Mouse (Mus musculus) layer of hippocampus, adult 9-10 months (tissue): ENCODE data around the gene Nat8f2.
"Not testable (repeated sequence)": the region's sequence is repeated elsewhere in the genome, so short reads cannot be mapped to it uniquely, and the experiment has no call there.

Experiments
- DNase-seq: peaks from one replicate; pipeline ENCODE4 v3.0.0; 2022; ENCODE audit warnings: low spot score

Nat8f2 gene

GRCm38 (mm10) chr6:85869006-85869405 is at the start of gene Nat8f2:
Gene Nat8f2, minus strand, starts transcription at chr6:85869158.
- not testable (repeated sequence) for DNase-seq

DNA sequence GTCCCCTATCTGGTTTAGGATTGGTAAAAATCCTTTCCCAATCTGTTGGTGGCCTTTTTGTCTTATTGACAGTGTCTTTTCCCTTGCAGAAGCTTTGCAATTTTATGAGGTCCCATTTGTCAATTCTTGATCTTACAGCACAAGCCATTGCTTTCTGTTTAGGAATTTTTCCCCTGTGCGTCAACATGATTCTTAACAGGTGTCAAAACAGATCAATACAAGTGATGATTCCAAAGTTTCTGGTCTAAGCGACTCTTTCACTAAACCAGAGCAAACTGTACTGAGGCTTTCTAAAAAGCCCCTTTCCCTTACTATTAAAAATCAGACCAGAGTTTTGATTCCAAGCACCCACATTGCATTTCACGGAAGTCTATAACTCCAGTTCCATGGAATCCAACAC is 49.4 kb upstream of the Nat8f2 start:
- DNase-seq, result not testable (repeated sequence)

DNA sequence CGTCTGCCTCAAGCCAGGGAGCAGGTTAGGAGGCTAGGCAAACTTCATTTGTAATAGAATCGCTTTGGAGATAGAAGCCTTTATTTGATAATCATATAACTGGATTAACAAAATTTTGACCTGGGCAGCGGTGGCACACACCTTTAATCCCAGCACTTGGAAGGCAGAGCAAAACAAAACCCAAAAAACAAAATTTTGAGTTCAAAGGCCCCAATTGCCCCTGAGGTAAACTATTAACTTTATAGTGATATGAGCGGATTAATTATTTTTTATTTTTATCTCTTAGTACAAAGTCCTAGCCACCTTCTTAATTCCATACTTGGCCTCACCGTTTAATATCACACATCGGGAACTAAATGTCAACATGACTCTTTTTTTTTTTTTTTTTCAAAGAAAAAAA is 47.6 kb upstream of the Nat8f2 start:
- no peak for DNase-seq

DNA sequence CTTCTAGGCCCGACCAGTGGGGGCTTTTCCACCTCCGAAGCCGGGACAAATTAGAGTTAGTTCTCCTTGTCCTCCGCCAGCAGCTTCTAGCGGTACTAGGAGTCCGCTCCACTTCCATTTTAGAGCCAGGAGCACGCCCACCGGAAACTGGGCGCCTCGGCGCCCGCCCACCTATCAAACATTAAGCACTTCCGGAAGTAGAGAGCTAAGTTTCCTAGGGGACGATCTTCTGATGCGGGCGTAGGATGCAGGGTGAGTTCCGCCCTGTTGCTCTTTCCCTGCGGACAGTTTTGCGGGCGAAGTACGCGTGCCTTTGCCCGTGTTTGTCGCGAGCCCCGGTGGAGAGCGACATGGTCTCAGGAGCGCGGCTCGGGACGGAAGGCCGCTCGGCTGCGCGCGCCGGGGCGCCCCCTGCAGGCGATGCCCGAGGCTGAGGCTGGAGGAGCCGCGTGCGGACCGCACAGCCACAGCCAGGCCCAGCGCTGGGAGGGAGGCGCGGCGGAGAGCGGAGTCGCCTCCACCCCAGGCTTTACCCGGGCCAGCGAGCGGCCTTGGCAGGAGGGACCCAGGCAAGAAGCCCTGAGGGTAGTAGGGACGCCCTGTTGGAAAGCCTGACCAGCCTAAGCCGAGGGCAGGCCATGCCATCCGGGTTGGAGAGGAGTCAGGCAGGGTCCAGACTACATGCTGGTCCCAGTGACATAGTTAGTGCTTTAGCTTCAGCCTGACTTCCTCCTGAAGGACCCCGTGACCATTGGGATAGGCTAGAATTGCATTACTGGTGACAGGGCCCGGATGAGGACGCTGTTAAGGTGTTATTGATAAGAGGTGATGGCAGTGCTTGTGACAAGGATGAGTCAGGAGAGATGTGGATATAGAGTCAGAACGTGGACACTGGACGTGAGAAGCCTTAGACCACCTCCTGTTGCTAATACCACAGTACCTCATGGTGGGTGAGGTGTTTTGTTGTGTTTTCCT is 46.9 kb upstream of the Nat8f2 start, which contains the start of gene Nat8f1:
Gene Nat8f1 (minus strand): TSS at position 149 of the 975 bp plus-strand sequence.
- peak; percentile 87 for DNase-seq

- no peak for DNase-seq
Measured at GRCm38 (mm10) chr6:85915141-85915538, 46.2 kb upstream of the Nat8f2 start.

GRCm38 (mm10) chr6:85911587-85911986 is 42.6 kb upstream of the Nat8f2 start, which contains the start of gene Tprkb:
Gene Tprkb, plus strand, starts transcription at chr6:85911865.
- no peak for DNase-seq

DNA sequence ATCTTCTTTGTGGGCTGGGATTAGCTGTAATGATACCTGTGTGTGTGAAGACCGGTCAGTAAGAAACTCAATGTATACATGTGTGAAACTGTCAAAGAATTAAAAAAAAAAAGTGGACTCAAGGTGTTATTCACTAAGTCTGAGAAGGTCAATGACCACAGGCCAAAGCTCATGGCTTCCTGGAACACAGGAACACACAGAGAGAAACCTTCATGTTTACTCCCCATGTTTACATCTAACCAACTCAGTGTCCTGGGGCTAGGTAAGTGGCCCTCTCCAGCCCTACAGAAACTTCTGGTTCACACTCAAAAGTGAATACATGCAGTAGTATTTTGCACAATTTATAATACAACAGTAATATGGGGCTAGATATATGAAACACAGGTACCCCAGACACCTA is 40.7 kb upstream of the Nat8f2 start:
- DNase-seq, result no peak

DNA sequence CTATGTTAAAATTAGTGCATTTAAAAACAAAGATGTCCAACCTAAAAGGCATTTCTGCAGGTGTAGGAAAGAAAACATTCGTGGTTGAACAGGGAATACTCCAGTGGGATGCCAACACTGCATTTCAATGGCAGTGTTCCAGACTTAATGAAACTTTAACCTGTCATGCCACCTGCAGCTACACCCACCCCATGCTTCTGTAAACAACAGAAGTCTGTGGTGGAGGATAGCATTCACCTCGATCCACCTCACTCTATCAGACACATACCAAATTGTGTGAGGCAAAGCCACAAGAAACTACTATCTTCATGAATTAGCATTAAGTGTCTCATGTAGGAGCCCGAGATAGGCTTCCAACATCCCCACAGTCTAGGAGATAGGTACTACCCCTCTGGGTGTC is 39.4 kb upstream of the Nat8f2 start:
- DNase-seq, result no peak

DNA sequence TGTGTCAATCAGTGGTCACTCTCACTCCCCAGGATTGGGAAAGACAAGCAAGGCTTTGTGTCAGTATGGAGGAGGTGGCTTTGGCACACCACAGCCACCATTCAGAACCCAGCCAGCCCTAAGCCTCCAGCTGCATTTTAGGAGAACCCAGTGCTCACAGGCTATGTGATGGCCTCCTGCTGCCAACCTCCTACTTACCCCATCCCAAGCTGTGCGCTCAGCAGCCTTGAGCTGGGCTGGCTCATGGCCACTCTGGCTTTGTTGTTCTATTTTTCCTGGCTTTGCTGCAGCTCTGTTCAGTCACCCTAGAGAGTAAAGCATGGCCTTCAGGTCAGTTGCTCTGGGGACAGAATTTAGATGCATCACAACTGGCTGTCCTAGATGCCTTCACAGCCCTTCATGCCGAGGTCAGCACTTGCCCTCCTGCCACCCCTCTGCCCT is 38.0 kb upstream of the Nat8f2 start:
- peak; percentile 46 for DNase-seq

- peak; percentile 74 for DNase-seq
Measured at GRCm38 (mm10) chr6:85904642-85905061, 35.7 kb upstream of the Nat8f2 start, which contains the start of gene Nat8f4. Gene Nat8f4, minus strand, starts transcription at chr6:85904884.

DNA sequence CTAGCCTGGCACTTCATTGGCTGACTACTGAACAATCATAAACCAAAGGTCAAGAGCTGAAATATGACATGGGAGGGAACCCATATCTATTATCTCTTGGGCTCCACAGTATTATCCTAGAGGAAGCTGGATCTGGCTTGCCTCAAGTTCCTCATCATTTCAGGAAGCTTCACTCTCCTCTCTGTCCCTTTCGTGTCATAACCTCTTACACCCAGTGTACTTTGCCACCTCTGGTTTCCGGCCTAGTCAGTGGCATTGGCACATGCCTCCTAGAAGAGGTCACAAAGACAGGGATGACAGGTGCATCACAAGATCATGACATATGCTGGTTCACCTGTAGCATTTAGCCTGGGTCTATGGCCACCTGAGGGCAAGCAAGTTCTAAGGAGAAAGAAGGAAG is 33.3 kb upstream of the Nat8f2 start:
- no peak for DNase-seq

DNA sequence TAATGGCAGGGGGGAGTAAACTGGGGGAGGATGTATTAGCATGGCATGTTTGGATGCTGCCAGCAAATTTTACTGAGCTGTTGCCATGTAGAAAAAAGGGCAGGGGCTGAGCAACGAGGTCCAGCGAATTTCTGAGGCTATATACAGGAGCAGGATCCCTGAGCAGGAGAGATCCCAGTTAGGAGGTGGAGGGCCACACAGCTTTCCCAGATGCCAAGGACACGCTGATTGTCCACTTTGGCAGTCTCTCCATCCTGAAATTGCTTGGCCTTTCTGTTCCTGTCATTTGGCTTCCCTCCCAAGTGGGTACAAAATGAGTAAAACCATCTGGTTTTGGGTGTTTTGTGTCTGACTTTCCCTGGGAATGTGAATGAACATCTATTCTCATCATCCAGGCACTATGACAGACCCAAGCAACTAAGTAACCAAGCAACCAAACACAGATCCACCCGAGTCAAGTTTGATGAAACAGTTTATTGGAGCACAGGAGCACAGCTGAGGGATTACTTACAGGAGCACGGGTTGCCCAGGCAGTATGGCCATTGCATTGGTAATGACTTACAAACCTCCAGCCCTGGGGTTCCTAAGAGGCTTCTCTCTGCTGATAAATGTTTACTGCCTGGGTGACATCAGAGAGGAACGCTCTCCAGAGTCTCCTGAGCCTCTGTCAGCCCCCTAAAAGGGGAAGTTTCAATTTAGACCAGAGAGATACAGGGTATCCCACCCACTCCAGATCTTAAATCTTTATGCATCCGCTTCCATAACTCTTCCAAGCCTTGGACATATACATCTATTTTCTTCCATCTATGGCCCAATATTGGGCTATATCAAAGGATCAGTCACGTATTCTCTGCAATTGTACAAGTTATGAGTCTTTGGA is 29.9 kb upstream of the Nat8f2 start:
- not testable (repeated sequence) for DNase-seq

GRCm38 (mm10) chr6:85895061-85895648 is 26.2 kb upstream of the Nat8f2 start:
- not testable (repeated sequence) for DNase-seq

DNA sequence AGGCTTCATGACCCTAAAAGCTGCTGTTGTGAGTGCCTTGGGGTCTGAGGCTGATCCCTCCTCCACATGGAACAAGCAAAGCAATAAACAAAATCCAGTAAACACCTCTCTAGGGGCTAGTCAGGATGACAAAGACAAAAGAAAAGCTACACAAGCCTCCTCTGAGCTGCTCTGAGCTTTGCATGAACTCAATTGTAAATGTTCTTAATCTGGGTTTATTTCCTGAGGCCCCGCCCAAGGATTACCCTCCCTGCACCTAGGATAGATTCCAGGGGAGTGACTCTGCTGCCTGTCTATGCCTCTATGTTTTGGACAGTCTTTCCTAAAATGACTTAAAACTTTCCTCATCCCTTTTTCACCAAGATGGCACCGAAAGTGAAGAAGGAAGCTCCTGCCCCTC is 20.0 kb upstream of the Nat8f2 start:
- no peak for DNase-seq

GRCm38 (mm10) chr6:85884311-85884710 is 15.4 kb upstream of the Nat8f2 start:
- no peak for DNase-seq

DNA sequence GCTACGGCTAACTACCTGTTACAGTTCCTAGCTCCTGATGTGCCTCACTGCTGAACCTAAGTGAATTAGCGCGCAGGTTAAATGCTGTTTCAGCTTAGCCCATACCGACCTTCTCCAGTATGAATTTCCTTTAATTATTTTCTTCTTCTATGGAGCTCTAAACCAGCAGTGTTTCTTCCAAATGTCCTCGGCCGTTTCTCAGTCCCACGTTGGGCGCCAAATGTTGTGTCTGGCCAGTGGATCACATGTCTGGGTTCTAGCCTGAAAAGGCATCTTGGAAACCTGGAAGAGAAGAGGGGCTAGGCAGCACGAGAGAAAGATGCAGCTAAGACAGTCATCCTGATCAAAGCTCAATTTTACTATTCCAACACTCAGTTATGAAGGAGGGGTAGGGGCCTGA is 14.3 kb upstream of the Nat8f2 start:
- DNase-seq, result not testable (repeated sequence)

DNA sequence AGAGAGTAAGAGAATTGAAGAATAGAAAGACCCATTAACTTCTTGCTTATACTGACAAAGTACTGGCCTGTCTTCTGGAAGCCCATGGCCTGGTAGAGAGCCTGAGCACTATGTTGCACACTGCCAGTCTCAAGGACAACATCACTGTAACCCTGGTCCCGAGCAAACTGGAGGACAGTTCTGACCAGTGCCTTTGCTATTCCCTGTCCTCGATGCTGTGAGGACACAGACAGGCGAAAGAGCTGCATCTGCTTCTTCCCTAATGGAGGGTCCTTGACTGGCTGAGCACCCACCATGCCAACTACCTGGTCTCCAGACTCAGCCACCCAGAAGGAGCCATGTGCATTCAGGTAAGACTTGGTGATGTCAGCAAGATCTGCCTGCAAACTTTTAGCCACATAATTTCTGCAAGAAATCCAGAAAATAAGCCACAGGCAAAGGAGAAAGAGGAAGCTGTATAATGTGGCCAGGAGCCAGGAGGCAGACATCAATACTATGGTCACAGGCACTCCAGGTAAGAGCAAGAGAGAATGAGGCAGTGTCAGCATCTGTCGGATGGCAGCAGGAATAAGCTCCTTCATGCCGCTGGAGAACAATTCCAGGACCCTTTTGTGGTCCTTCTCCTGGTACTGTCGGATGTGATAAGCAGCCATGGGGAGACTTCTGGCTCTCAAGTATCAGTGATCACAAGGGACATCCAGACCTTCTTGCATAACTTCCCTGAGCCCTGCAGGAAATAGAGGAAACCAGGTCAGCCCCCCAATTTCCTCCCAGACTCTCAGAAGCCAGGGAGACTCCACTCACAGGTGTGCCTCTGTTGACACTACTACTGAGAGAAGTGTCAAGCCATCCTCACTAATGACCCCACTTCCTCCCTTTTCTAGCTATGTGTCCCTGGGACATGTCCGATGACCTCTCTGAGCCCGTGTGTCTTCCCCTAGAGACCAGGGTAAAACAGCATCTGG is 950 bp downstream of the Nat8f2 start:
- DNase-seq, result no peak

GRCm38 (mm10) chr6:85866995-85867394 is 2.0 kb downstream of the Nat8f2 start:
- DNase-seq, result not testable (repeated sequence)

GRCm38 (mm10) chr6:85866166-85866565 is 2.8 kb downstream of the Nat8f2 start:
- not testable (repeated sequence) for DNase-seq

DNA sequence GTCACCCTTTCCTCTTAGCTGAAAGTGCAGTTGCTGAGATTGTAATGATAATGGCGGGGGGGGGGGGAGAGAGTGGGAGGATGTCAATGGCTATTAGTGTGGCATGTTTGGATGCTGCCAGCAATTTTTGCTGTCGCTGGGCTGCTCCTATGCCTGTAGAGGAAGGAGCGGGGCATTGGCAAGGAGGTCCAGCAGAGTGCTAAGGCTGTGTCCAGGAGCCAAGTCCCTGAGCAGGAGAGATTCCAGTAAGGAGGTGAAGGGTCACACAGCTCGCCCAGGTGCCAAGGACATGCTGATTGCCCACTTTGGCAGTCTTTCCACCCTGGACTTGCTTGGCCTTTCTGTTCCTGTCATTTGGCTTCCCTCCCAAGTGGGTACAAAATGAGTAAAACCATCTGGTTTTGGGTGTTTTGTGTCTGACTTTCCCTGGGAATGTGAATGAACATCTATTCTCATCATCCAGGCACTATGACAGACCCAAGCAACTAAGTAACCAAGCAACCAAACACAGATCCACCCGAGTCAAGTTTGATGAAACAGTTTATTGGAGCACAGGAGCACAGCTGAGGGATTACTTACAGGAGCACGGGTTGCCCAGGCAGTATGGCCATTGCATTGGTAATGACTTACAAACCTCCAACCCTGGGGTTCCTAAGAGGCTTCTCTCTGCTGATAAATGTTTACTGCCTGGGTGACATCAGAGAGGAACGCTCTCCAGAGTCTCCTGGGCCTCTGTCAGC is 3.9 kb downstream of the Nat8f2 start:
- DNase-seq, result not testable (repeated sequence)
